Mouse (Mus musculus) liver, embryonic 14.5 days (tissue): Measurements from ENCODE around the gene Tmem88.

Experiments
- CTCF ChIP-seq: IDR thresholded peaks from 2 replicates; pipeline ENCODE4 v1.5.1; 2016; ENCODE audit warnings: antibody characterized with exemption, low read depth, control low read depth
- EP300 ChIP-seq: IDR thresholded peaks from 2 replicates; pipeline ENCODE4 v1.6.1; 2016; ENCODE audit warnings: antibody characterized with exemption, low read depth

GRCm38 (mm10) chr11:69366855-69367615 lies 31.0 kb downstream of the Tmem88 start:
- no peak for TF ChIP-seq CTCF
- TF ChIP-seq EP300: no peak
